Mouse (Mus musculus): Measurements from ENCODE around the gene Mt4.
A peak's percentile ranks its signal among the peaks of the same experiment; 100 is the strongest.
"Not testable (repeated sequence)": the region's sequence is repeated elsewhere in the genome, so short reads cannot be mapped to it uniquely, and the experiment has no call there.

Gene Mt4

GRCm38 (mm10) chr8:94136933-94137332 is at the start of gene Mt4:
TSS of gene Mt4 (plus strand) at chr8:94137197.
- DNase-seq (ENCODE audit: low spot score), result no peak

GRCm38 (mm10) chr8:94087964-94088363 is 49.0 kb upstream of the Mt4 start:
- no peak for DNase-seq (ENCODE audit: low spot score)

DNA sequence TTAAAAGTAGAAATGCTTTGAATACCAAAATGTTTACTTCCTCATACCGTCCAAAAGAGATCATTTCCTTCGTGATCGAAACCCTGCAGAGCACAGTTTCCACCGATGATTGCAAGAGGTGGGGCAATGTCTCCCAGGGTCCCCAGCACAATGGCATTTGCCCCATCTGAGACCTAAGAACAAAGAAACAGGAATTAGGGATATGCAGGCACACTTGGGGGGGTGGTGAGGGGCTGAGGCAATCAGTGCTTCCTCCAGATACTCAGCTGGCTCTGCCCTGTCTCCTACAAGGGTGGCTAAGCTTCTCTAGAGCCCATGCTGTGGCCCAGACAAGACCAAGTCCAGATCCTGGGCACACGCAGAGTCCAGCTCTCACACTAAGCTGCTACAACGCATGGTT is 47.3 kb upstream of the Mt4 start:
- DNase-seq (ENCODE audit: low spot score), result no peak

GRCm38 (mm10) chr8:94092848-94093247 is 44.1 kb upstream of the Mt4 start:
- DNase-seq (ENCODE audit: low spot score), result no peak

- no peak for DNase-seq (ENCODE audit: low spot score)
Measured at GRCm38 (mm10) chr8:94094281-94094680, 42.7 kb upstream of the Mt4 start.

DNA sequence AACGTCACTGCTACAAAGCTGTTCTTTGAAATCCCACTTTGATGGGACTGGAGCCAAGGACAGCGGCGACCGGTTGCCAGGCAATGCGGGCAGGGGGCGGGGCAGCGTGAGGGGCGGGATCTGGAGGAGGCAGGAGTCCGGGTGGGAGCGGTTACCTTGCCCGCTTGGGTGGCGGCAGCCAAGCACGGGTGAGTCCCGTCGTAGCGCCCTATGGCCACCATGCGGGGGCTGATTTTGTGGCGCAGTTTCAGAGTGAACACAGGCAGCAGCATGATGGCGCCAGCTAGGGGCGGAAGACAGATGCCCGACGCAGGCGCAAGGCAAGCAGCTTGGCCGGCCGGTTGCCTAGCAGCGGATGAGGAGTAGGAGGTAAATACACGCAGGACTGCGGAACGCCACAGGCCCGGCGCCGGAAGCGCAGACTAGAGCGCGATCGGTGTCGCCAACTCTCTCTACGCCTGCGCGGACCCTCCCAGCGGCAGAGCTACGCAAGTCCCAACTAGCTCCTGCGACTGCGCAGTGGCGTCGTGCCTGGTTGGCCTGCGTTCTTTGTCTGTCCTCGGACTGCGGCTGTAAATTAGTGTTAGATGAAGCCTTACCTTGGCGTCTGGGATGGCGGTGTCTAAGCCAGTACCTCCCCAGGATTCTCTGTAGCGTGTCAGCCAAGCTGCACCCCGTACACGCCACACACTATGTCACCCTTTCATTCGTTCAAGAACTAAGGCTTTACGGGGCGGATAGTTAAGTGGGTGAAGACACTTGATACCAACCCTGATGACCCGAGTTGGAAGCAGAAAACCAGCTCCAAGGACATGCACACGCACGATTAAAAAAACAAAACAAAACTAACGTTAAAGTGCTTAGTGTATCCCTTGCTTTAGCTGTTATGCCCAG is 38.7 kb upstream of the Mt4 start, which contains the start of gene Bbs2:
TSS of gene Bbs2 (minus strand) at position 848 of the 894 bp plus-strand sequence.
- peak; percentile 100 for DNase-seq (ENCODE audit: low spot score)

DNA sequence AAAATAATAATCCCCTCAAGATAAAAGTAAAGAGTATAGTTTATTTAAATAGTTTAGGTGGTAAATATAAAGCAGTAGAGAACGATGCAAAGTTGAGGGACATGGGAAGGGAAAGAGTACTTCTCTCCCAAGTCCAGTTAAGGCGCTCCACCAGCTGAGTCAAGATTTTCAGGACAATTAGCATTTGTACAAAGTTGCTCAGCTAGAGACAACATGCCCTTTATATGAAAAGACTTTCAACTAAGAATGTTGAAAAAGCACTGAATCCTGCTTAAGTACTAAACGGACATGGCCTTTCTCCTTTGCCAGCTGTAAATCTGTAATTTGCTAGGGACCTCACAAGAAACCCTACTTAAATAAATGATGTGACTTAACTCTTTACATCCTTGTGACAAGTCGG is 38.0 kb upstream of the Mt4 start:
- DNase-seq (ENCODE audit: low spot score), result no peak

DNA sequence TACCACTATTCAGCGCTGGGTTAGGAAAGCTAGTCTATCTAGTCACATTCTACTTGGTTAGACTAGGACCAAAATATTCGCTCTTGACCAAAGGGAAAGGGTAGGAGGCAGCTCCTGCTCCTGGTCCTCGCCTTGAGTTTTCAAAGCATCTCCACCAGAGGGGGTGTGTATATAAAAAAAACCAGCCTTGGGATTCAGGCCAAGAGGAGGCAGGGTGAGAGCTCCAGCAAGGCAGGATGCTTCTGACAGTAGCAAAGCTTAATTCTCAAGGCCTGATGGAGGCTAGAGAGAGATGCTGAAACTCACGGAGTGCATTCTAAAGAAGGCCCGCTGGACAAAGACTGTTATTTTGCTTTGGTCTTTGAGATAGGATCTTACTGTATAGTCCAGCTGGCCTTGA is 32.9 kb upstream of the Mt4 start:
- no peak for DNase-seq (ENCODE audit: low spot score)

DNA sequence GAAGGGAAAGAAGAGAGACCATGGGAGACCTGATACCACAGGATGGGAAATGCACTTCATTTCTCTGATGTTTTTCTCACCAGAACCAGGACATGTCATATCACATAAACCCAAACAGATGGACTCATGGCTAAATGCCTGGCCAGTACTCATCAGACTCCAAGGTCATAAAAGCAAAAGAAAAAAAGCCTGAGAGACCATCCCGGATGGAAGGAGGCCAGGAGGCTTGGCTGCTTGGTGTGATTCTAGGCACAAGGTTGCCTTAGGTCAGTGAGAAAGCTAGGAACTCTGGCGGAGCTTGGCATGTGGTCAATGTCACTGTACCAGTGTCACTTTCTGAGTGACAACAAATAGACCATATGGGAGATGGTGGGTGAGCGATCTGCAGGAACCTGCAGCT is 29.1 kb upstream of the Mt4 start:
- DNase-seq (ENCODE audit: low spot score), result peak; percentile 15

DNA sequence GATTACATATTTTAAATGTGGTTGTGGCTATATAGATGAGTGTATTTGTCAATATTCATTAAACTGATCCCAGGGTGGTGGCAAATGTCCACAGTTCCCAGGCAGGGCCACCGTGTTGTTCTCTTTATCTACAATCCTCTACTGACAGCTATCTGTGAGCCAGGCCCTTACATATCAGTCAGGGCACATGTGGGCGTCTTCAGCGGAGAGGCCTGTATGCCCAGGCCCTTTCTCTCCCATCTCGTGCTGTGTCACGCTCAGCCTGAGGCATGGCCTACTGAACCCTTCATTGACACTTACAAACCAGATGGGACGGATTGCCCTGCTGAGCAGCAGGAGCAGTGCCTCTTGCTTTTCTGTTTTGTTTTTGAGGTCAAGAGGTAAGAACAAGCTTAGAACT is 27.6 kb upstream of the Mt4 start:
- DNase-seq (ENCODE audit: low spot score), result no peak

DNA sequence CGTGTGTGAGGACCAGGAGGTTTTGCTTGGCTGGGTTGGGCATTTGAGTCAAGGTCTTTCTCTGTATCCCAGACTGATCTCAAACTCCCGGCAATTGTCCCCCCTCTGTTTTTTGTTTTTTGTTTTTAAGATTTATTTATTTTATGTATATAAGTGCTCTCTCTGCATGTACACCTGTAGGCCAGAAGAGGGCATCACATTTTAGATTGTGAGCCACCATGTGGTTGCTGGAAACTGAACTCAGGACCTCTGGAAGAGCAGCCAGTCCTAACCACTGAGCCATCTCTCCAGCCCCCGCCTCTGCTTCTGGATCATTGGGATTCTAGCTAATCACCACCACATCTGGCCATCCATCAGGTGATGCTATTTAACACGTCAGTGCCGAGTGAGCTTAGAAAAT is 27.2 kb upstream of the Mt4 start:
- no peak for DNase-seq (ENCODE audit: low spot score)

DNA sequence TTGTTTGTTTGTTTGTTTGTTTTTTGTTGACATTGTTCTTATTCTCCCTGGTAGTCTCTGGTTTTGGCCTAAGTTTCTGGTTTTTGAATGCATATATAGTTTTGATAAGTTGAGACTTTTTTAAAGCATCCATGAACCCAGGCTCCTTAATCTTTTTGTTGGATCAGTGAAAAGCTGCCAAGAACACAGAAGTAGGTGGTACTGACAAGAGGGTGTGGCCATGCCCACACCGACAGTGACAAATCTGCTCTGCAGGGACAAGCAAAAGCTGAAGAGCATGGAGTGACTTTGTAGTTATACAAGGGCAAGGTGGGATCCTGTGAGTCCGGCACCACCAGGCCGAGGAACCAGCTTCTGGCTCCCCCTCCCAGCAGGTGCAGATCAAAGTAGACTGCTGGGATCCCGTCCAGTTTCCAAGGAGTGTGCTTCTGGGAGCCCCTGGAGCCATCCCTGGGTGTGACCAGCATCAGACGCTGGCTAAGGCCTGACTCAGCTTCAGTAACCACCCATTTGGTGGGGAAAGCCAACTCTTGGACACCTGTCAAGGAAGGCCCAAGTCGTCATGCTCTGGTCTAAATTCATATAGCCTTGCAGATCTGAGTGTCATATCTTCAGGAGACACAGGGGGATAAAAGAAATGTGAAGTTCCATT is 26.3 kb upstream of the Mt4 start:
- no peak for DNase-seq (ENCODE audit: low spot score)

DNA sequence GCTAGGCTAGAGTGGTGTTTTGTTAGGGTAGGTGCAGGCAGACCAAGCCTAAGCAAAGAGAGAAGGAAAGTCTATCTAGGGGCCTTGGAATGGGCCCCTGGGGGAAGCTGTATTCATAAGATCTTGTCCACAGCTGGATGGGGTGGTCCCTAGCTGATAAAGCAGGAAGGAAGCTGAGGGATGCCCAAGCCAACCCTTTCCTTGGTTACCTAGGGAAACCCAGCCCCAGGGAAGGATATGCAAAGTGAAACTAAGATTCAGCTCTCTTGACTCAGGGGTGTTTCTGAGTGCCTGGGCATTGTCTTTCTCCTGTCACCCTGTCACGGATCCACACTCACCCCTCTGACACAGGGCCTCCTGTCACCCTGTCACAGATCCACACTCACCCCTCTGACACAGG is 23.6 kb upstream of the Mt4 start:
- DNase-seq (ENCODE audit: low spot score), result no peak

- no peak for DNase-seq (ENCODE audit: low spot score)
Measured at GRCm38 (mm10) chr8:94113972-94114371, 23.0 kb upstream of the Mt4 start.

- no peak for DNase-seq (ENCODE audit: low spot score)
Measured at GRCm38 (mm10) chr8:94118776-94119430, 18.1 kb upstream of the Mt4 start.

- no peak for DNase-seq (ENCODE audit: low spot score)
Measured at GRCm38 (mm10) chr8:94121625-94122024, 15.4 kb upstream of the Mt4 start.

DNA sequence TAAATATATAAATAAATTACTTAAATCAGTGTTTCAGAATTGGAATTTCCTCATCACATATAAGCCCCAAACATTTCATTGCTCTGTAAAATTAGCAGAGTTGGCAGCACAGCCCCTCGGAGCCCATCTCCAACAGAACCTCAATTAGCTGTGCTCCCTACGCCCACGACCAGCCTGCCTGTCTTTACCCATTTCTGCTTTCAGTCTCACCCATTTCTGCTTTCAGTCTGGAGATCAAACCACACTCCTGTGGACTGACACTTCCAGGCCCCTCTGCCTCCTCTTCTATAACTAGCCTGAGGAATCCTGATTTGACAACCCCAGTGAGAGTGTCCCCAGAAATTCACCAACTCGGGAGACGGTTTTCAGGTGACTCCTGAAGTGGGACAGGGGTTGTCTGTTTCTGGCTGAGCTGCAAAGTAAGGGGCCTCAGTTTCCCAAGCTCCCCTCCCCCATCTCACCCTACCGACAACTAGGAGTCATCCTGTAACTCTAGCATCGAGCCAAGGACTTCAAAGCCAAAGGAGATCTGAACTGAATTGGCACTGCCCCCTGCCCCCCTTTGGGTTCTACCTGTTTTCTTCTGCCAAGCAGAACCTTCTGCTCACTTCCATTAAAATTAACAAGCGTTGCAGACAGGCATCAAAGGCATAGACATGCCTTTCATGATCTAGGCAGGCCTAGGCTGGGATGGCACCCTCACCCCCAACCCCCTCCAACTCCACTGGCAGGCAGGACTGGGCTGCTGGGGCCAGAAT is 14.1 kb upstream of the Mt4 start:
- DNase-seq (ENCODE audit: low spot score), result no peak

DNA sequence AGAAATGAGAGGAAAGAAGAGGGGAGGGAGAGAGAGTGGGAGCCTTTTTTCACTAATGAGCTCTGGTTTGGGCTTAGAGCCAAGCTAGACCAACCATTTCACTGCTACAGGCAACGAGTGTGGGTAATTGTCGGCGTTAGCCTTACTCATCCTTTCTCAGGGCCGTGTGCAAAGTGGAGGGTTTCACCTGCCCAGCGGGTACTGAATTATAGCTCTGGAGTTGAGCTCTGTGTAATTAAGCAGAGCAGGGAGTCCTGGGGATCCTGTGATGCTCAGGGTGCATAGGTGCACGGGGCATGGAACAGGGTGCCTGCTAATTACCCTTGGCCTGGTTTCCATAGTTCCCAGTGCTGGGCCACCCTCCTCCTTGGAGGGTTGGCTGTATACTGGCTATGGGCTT is 9.3 kb upstream of the Mt4 start:
- no peak for DNase-seq (ENCODE audit: low spot score)

- no peak for DNase-seq (ENCODE audit: low spot score)
Measured at GRCm38 (mm10) chr8:94129133-94129789, 7.7 kb upstream of the Mt4 start.

GRCm38 (mm10) chr8:94130126-94130525 is 6.9 kb upstream of the Mt4 start:
- no peak for DNase-seq (ENCODE audit: low spot score)

DNA sequence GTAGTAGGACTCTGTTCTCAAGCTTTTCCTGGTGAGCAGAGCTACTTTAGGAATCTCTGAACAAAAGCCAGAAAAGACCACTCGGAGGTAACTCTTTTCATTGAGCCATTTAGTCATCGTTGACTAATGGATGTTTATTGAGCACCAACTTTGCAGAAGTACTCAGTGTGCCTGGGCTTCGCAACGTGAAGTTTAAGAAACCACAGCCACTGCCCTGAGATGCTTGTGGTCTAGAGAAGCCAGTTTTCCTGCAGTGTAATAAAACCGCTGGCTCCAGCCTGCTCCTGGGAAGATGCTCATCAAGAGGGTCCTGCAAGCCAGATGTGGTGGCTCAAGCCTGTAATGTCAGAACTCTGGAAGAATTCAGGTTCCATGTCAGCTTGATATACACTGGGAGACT is 4.9 kb upstream of the Mt4 start:
- DNase-seq (ENCODE audit: low spot score), result no peak

GRCm38 (mm10) chr8:94134601-94135000 is 2.4 kb upstream of the Mt4 start:
- DNase-seq (ENCODE audit: low spot score), result not testable (repeated sequence)
